Mouse (Mus musculus): ENCODE results near the gene Onecut1.

The Onecut1 gene

DNA sequence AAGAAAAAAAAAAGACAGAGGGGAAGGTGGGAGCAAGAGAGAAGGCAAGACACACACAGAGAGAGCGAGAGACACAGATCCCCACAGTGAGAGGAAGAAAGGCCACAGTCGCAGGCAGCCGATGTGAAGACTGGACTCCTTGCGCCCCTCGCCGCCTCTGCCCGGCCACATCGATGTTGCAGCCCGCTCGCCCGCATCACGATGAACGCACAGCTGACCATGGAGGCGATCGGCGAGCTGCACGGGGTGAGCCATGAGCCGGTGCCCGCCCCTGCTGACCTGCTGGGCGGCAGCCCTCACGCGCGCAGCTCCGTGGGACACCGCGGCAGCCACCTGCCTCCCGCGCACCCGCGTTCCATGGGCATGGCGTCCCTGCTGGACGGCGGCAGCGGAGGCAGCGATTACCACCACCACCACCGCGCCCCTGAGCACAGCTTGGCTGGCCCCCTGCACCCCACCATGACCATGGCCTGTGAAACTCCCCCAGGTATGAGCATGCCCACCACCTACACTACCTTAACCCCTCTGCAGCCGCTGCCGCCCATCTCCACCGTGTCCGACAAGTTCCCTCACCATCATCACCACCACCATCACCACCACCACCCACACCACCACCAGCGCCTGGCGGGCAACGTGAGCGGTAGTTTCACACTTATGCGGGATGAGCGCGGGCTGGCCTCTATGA is 517 bp downstream of the Onecut1 start:
- no peak for DNase-seq

DNA sequence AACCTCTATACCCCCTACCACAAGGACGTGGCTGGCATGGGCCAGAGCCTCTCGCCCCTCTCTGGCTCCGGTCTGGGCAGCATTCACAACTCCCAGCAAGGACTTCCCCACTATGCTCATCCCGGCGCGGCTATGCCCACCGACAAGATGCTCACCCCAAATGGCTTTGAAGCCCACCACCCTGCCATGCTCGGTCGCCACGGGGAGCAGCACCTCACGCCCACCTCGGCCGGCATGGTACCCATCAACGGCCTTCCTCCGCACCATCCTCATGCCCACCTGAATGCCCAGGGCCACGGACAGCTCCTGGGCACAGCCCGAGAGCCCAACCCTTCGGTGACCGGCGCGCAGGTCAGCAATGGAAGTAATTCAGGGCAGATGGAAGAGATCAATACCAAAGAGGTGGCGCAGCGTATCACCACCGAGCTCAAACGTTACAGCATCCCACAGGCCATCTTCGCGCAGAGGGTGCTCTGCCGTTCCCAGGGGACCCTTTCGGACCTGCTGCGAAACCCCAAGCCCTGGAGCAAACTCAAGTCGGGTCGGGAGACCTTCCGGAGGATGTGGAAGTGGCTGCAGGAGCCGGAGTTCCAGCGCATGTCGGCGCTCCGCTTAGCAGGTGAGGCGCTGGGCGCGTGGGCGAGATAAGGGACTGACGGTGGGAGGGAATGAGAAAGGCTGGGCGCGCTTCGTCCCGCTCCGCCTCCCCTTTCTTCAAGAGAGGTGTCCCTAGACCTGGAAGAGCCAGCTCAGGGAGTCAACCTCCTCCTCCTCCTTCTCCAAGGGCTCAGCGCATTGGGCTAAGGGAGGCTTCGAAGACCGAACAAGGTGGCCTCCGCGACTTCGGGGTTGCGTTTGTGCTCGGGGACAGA is 1.3 kb downstream of the Onecut1 start:
- DNase-seq = no peak

DNA sequence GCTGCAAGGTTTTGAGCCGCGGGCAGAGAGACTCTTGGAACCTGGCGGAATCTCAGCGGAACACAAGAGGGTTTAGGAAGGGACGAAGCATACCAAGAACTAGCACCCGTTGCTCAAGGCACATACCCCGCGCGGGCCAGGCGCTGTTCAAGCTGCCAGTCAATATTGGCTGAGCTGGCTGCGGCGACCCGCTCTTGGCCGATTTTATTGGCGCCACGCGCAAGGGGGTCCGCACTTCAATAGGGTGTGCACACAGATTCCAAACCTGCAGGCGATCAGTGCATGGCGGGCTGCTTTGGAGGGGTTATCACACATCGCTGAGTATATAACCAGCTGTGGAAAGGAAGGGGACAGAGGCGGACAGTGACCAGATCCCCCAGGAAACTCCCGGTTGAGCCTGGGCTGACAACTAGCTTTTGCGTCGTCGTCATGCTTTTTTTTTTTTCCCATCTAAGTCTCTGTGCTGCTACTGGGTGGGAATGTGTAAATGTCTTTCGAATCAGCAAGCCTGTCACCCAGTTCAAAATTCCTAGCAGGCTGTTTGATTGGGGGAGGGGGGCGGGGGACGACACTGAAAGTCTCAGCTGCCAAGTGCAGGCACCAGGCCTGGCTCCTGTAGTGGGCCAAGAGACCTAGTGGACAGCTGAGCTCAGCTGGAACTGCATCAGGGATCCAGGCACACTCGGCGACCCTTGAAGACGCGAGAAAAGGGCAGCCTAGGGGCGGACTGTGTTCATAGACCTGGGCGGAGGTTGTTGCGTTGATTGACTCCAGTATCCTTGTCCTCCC is 2.1 kb downstream of the Onecut1 start:
- DNase-seq = no peak

DNA sequence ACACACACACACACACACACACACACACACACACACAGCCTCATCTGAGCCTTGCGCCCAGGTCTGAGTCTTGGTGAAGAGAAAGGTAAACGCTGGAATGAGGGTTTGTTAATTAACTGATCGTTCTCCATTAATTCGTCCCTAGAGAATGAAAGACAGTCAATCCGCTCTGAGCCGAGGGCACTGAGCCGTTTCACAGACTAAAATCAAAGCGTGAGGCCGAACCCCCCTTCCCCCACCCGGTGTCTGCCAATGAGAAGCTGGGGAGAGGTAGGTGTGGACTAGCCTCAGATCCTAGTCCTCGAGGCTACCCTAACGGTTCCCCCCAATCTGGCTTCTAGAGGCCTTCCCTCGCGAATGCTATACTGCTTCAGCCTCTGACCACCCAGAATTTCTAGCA is 2.8 kb downstream of the Onecut1 start:
- no peak for DNase-seq

DNA sequence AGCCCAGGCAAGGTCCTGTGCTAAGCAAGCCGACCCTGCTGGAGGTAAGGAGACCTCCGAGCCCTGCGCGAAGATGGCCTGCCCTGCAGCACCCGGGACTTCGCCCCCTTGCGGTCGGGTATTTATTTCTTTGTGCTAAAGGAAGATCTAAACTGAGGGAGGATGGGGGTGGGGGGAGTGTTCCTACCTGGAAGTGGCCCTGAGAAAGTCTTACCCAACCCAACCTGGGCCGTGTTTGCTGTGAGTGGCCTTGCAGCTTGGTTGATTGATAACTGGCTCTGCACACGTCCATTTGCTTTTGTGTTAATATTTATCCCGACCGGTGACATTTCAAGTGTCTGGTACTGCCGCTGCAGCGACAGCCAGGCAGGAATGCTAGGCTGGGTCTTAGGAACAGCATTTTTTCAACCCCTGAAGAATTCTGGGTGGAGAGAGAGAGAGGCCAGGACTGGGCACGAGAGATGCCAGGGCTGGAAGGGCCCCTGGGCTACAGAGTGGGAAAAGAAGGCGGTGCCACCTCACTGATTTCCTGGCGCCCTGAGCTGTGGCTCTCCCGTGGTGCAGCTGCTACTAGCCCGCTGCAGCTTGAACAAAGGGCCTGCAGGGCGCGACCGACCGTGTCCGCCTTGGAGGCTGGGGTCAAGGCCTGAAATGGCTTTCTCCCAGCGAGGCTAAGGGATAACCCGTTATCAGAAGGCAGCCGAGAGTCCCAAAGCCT is 5.0 kb downstream of the Onecut1 start:
- DNase-seq = no peak

DNA sequence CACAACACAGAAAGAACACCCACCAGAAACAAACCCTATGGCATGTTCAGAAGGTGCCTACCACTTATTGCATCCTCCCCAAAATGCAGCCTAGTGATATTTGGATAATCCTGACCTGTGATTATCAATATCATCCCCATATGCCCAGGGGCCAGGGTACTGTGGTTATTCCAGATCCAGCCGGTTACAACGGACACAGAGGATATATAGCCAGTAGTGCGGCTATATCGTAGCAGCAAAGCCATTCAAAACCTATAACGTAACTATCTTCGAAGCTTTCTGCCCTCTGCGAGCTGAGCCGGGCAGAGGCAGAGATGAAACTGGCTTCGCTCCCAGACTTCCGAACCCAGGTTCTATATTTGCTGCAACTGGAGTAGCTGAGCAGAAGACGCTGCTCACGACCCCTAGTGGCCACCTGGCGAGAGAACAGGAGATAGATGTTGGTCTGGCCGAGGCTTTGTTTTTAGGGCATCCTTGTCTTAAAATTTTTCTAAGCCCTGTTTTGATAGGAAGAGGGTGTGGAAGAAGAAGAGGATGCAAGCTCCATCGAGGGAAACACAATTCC is 6.0 kb downstream of the Onecut1 start:
- peak; percentile 43 to 49 for DNase-seq

DNA sequence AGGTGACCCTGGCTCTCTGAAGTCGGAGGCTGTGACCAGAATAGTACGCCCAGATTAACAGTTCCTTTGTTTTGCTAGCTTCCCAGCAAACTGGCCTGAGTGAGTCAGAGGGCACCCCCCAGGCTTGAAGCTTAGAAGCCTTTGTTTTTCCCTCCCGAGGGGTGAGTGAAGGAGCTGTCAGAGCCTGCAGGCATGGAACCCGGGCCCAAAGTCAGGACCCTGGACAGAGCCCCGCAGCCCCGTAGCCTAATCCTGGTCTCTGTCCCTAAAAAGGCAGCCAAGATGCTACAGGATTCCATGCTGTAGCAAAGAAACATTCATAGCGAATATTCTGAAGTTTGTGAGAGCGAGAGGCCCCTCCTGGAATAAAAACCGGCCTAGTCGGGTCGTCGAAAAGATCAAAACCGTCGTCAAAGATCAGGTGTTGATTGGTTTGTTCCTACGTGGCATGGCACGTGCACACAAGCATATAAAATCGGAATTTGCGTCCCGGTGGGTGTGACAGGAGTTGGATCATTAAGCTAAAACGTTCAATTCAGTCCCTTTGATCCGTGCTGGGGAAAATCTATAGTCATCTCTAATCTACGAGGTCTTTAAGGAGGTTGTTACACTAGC is 6.7 kb downstream of the Onecut1 start:
- DNase-seq = no peak

DNA sequence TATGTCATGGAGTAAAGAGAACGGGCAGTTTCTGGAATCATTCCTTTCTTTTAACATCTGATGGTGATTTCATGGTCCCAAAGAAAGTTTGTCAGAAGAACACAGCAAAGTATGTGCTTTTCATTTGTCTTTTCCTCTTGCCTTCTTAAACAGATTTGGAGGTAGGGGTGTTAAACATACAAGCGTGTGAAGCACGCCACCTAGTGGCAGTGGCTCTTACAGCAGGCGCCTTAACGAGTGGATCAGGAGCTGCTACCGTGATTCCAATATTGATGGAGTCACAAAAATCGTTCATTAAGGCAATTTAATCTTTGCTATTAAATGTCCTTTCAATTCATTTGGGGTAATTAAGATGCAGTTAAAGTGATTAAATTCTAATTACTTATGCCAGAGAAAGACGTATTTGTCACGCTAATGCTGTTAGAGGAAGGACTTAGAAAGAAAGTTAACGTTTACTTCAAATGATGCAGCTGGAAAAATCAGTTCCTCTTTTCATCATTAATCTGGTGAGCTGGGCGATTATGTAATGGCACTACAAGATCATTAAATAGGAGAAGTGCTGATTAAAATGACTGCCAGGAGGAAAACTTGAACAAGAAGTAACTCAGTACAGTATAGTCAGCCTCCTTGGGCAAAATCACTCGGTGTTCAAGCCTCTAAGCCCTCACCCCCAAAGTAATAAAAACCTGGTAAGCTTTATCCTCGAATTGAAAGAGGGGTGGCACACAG is 9.4 kb downstream of the Onecut1 start:
- DNase-seq = peak; percentile 31 to 56

DNA sequence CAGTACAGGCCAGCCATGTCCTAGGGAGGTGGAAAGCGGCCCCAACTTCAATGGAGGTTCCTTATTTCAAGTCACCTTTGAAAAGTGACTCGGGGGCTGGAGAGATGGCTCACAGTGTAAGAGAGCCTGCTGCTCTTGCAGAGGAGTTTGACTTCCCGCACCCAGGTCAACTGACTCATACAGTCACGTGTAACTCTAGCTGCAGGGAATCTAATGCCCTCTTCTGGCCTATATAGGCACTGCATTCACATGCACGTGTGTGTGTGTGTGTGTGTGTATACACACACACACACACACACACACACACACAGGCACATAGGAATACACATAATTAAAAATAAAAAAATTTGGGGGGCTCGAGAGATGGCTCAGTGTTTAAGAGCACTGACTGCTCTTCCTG is 14.6 kb downstream of the Onecut1 start:
- no peak for DNase-seq

DNA sequence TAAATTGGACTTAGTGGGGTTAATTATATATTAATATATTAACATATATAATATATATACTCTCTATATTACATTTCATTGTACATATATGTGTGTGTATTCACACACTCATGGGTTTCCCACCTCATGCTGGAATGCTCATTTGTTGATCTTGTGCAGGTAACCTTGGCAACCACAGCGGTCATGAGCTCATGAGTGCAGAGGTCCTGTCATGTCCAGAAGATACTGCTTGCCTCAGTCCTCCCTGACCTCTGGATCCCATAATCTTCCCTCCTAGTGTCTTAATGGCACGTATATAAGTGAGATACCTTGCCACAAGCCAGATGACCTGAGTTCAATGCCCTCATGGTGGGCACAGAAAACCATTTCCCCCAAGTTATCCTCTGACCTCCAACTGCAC is 16.0 kb downstream of the Onecut1 start:
- DNase-seq = no peak

DNA sequence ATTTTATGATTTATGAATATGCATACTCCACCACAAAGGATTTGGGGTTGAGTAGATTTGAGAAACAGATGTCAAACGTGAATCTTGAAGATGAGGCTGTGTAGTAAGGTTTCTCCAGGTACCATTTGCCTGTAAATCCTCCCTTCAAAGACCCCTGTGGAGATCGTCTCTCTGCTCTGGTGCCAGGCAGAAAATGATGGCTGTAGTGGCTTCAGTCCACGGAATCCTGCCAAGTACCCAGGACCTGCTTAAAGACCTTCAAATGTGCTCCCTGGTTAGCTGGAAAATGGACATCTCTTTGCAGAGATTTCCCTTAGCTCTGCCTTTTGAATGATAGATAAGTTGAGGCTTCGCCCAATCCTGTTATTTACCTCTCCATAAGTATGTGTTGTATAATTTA is 26.1 kb downstream of the Onecut1 start:
- DNase-seq = no peak

DNA sequence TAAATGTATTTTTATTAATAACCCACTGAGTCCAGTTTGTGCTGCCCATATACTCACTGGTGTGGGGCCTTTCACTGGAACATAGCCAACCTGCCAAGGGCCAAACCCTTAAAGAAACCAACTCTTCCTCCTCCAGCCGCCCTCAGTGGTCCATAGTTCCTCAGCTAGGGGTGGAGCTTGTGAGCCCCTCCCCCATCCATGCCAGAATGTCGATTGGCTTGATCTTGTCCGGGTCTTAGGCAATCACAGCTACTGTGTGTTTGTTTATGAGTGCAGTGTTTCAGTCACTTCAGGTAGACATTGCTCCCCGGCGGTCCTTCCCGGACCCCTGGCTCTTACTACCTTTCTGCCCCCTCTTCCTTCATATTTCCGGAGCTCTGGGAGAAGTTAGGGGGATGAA is 35.0 kb downstream of the Onecut1 start:
- no peak for DNase-seq

DNA sequence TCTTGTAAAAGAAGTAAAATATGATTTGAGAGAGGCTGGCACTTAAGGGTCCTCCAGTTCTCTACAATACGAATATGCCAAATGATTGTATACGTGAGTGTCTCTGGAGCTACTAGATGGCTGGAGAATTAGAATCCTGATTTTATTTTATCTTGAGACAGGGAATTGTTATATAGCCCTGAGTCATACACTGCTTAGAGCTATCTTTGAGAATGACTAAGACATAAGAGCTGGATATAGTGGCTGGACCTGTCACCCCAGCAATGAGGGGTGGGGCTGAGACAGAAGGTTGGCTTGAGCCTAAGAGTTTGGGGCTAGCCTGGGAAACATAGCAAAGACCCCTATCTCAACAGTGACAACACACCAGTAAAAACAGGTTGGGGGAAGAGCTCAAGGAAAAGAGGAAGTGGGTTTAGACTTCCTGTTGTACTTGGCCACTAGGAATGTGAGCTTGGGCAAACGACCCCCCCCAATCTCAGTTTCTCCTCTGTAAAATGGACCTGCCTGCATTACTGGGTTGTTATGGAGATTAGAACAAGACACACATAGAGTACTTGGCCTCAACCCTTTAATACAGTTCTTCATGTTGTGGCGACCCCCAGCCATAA is 35.8 kb downstream of the Onecut1 start:
- DNase-seq = no peak

DNA sequence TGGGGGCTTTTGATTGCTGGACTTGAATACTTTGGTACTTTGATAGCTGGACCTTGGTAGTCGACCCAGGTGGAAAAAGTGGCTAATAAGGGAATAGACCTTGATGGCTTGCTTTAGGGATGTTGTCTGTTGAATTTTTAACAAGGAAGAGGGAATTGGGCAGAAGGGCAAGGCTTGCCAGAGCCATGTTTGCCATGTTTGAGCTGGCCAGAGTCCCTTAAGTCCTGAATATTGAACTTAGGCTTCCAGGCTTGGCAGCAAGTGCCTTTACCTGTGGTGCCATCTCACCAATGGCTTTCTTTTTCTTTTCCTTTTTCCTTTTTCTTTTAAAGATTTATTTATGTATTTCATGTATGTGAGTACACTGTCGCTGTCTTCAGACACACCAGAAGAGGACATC is 38.4 kb downstream of the Onecut1 start:
- DNase-seq = no peak

DNA sequence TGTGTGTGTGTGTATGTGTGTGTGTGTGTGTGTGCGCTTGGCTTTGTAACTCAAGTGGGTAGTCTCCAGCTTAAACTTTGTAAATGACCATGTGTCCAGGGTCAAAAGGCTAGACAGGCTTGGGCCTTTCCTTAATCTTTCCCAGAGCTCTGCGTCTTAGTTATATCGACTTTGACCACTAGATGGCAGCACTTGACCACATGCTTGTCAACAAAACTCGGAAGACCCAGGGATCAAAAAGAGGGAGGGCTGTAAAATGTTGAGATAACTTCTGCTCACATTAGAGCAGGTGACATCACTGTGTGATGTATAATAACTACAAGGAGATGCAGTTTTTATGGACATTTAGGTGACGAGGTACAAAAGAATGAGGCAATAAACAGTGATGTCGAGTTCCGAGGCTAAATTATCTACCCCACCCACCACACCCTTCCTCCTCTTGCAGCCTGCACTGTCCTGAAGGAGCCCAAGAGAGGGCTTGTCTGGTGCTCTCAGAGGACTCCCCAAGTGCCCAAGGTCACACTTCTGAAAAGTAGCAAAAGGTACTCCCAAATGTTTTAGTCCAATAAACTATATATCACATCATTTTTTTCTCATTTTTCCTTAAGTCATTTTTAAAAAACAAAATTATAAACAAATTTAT is 43.3 kb downstream of the Onecut1 start:
- peak; percentile 70 to 78 for DNase-seq

DNA sequence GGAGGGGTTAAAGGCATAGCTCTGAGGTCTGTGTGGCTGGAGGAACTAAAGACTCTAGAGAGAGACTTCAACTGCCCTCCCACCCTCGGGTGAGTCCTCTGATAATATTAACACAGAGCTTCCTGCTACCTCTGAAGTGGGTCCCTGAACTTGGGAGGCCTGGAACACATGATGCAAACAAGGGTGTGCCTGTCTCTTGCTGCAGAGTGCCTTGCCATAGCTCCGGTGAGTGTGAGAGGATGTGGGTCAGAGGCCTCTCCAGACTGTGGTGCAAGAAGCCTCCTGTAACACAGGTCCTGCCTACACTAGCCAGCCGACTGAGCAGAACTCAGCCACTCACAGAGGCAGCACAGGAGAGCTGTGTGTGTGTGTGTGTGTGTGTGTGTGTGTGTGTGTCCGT is 45.2 kb downstream of the Onecut1 start:
- DNase-seq = no peak

DNA sequence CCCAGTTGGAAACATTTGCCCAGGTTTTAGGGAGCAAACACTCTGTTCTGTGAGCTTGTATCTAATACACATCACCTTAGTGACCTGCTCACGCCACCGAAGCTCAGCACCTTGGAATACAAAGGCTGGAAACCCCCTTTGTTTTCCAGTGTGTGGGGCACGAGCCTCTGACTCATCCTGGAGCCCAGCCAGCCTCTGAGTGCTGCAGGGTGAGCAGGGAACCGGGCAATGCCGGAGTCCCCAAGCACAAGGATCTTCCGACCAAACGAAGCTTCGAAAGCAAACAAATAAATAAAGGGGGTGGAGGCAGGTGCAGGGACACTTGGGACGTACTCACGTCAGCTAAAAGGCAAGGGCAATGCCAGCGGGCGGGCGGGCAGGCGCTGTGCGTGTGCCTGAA is 47.5 kb downstream of the Onecut1 start:
- DNase-seq = peak; percentile 16 to 19

DNA sequence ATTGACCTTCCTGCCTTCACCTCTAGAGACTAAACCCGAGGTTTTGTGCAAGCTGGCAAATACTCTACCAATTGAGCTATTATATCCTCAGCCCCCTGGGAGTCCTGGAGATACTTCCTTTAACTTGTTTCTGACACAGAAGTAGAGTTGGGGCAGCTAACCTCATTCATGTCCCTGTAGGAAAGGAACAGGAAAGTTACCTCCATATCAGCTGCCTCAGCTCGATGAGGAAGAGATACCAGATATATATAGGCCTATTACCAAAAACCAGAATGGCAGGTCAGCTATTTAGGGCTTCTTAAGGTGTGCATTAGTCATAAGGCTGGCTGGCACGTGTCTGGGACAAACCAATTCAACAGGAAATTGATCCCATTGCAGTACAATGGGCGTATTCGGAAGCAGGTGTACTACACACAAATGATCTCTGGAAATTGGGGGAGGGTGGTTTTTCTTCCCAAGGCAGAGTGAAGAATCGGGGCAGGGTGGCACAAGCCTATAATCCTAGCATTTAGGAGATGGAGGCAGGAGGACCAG is 48.6 kb downstream of the Onecut1 start:
- no peak for DNase-seq

DNA sequence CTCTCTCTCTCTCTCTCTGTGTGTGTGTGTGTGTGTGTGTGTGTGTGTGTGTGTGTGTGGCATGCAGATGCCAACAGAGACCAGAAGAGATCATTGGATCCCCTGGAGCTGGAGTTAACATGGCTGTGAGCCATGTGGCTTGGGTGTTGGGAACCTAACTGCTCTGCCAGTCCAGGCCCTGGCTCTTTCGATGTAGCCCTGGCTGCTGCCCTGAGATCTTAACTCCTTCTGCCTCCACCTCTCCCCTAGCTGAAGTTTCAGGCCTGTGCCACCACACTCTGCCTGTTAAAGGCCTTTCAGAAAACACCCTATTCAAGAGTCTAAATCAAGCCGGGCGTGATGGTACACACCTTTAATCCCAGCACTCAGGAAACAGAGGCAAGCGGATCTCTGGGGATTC is 49.7 kb downstream of the Onecut1 start:
- DNase-seq = no peak

DNA sequence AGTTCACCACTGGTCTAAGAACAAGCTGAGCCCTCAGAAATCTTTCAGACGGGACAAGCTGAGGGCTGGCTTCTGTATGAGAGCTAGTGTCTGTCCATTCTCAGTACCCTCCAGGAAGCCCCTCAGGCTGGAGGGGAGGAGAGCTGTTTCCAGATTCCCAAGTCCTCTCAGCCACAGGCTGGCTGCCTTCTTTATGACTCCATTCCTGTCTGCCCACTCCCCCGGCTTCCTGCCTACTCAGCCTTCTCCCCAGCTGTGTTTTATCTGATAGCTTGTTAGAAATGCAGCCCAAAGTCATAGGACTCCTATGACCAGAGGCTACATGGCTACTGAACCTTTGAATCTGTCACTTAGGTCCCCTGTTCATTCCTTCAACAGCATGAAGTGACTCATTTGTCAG is 50.2 kb downstream of the Onecut1 start:
- DNase-seq = no peak
